Mouse (Mus musculus) gastrocnemius, postnatal 14 days (tissue): ENCODE measurements at regions not wholly inside any gene's neighbourhood (a gene's known extent, or its start where the extent isn't known, plus 50 kb on each side); places are given as distances from the start of the nearest gene placed in this dataset.

Source experiments
- DNase-seq: peaks from one replicate; pipeline ENCODE4 v3.0.0; 2021; ENCODE audit warnings: mixed read lengths
- intact Hi-C: fragments of 180-260 bp; cut with DNase I; formaldehyde crosslinking; loops from one replicate; pipeline ENCODE4 v1.15.1; 2025; ENCODE audit warnings: low total_unique reads

- DNase-seq = peak; percentile 46
- intact Hi-C loops = no loop called here
Measured at GRCm38 (mm10) chr1:64301530-64302061, 179.5 kb upstream of the Klf7 start.

- DNase-seq = no peak
- intact Hi-C loops = no loop called here
Measured at GRCm38 (mm10) chr1:64300951-64301529, 179.0 kb upstream of the Klf7 start.

DNA sequence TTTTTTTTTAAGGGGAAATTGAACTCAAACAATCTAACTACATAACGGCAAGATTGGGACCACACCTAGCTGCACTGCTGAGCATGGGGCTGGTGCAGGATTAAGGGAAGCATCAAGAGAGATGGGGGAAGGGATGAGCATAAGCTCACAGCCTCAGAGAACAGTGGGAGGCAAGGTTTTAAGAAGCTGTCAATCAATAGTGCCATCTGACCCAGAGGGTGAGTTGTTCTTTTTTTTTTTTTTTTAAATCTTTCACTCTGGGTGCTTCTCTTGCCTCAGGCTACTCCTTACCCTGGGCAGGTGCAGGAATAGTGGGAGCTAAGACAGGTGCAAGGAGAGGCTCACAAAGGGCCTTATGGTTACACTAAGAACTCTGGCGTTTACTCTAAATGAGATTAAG lies 176.9 kb upstream of the Klf7 start:
- no peak for DNase-seq
- intact Hi-C loops = no loop called here

DNA sequence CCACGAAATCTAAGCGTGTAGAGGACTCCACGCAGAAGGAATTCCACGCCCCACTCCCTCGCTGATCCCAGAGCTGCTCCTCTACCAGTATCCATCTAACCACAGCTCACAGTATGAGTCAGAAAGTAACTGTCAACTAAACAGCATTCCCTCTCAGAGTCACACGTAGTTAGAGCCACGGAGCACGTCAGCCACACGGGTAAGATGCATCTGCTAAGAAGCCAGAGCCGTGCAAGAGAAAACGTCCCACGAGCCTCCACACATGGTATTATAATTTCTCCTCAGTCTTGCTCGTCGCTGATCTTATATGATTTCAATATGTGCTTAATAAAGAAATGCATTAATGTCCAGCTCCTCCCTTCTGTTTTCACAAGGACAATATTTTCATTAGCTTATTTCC lies 176.1 kb upstream of the Klf7 start:
- intact Hi-C loops = no loop called here
- no peak for DNase-seq

- DNase-seq = no peak
- intact Hi-C loops = no loop called here
Measured at GRCm38 (mm10) chr1:64297343-64297742, 175.3 kb upstream of the Klf7 start.

DNA sequence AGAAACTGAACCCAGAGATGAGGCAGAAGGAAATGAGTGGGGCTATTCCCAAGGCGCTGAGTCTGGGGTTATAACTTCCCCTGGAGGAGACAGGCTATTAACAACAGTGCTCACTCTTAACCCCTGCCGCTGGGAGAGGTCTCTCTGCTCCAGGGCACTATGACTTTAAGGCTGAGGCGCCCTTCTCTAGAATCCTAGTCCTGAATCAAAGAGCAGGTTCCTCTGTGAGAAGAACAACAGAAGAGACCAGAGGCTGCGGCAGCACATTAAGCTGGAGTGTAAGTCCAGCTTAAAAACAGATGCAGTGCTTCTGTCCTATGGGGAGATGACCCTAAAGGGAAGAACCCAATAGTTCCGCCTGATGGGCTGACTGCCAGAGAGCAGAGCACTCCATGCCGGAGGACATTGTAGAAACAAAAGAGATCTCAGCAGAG lies 173.4 kb upstream of the Klf7 start:
- intact Hi-C loops = no loop called here
- peak; percentile 58 for DNase-seq

GRCm38 (mm10) chr1:64295051-64295450 lies 173.0 kb upstream of the Klf7 start:
- DNase-seq = no peak
- intact Hi-C loops = no loop called here

DNA sequence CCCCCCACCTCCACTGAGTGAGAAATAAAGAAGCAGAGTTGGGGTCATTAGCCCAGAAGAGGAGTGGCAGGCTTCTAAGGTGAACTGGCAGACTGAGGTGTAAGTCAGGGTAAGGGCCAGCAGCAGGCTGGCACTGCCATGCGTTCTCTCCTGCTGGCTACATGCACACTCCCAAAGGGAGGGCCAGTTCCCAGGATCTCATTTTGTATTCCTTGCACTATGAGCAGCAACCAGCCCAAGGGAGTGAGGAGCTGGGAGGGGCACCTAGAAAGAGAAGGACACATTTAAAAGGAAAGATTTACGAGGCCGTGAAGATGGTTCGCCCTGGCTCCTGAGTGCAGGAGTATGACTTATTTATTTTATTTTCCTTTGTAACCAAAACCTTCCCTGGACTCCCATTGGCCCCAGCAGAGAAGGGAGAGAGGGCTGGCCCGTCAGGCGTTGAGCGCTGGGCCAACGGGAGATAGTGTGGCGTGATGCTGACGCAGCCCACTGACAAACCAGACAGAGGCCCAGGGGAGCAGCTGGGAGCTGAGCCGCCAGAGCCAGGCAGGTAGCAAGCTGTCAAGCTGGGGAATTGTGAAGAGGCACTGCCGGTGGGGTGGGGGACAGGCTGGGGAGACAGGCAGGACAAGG lies 166.8 kb upstream of the Klf7 start:
- DNase-seq = no peak
- intact Hi-C loops = no loop called here

- DNase-seq = no peak
- intact Hi-C loops = no loop called here
Measured at GRCm38 (mm10) chr1:64287068-64287467, 165.0 kb upstream of the Klf7 start.

GRCm38 (mm10) chr1:64284656-64285055 lies 162.6 kb upstream of the Klf7 start:
- no peak for DNase-seq
- intact Hi-C loops = no loop called here

GRCm38 (mm10) chr1:64275865-64276264 lies 153.8 kb upstream of the Klf7 start:
- no peak for DNase-seq
- intact Hi-C loops = no loop called here

- no peak for DNase-seq
- intact Hi-C loops = no loop called here
Measured at GRCm38 (mm10) chr1:64275086-64275802, 153.2 kb upstream of the Klf7 start.

DNA sequence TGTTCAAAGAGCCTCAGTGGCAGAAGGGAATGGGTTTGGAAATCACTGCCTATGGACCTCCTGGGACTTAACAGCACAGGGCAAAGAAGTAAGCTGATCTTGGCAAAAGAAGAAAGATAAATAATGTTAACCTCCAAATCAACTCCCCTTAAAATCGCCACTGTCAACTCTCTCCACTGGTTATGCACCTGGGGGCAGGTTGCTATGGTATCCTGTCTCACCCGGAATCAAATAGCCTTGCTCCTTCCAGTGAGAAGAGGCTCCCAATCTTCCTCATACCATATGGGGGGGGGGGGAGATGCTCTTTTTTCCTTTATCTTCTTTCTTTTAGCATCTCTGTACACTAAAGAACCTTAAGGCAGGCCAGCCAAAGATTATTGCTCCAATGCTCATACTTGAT lies 135.2 kb upstream of the Klf7 start:
- intact Hi-C loops = no loop called here
- DNase-seq = no peak

- no peak for DNase-seq
- intact Hi-C loops = no loop called here
Measured at GRCm38 (mm10) chr1:64255554-64256295, 133.6 kb upstream of the Klf7 start.

- DNase-seq = no peak
- intact Hi-C loops = no loop called here
Measured at GRCm38 (mm10) chr1:64254673-64255072, 132.6 kb upstream of the Klf7 start.

- intact Hi-C loops = no loop called here
Measured at GRCm38 (mm10) chr1:64253996-64254395, 131.9 kb upstream of the Klf7 start.

DNA sequence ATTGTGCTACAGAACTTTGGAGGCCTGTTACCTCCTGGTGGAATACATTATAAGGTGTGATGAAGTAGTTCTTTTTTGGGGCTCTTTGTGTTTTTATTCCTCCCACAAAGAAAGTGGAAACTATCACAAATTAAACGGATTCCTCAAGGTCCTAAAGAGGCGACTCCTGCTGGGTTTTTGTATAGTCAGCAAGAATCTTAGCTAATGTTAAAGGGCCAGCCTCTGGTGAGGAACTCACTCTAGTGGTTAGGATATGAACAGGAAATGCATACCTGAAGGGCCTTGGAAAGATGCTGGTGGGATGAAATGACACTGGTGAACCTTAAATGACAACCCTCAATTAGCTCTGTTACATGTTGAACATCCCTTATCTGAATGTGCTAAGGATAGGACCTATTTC lies 120.3 kb upstream of the Klf7 start:
- no peak for DNase-seq
- intact Hi-C loops = no loop called here

More at GRCm38 (mm10) chr1:64253996-64254395, 131.9 kb upstream of the Klf7 start:
- DNase-seq = no peak

- intact Hi-C loops = no loop called here
Measured at GRCm38 (mm10) chr1:64229654-64230053, 107.6 kb upstream of the Klf7 start.

GRCm38 (mm10) chr1:64226001-64226918 lies 104.2 kb upstream of the Klf7 start:
- intact Hi-C loops = no loop called here
- DNase-seq = peak; percentile 28

More at GRCm38 (mm10) chr1:64229654-64230053, 107.6 kb upstream of the Klf7 start:
- DNase-seq = no peak
